Mouse (Mus musculus): ENCODE measurements around the gene Gm6592. TPM values are rescaled to one million over a fixed set of nuclear protein-coding genes. Genes with fewer than 3 reads are reported as not detected.
"Not testable (repeated sequence)": the region's sequence is repeated elsewhere in the genome, so short reads cannot be mapped to it uniquely, and the experiment has no call there.

Gm6592 gene
- total RNA-seq (2014; fragmentation: Nextera tagmentation): not detected in 2 replicates
- not detected in 2 replicates for total RNA-seq (2017)

DNA sequence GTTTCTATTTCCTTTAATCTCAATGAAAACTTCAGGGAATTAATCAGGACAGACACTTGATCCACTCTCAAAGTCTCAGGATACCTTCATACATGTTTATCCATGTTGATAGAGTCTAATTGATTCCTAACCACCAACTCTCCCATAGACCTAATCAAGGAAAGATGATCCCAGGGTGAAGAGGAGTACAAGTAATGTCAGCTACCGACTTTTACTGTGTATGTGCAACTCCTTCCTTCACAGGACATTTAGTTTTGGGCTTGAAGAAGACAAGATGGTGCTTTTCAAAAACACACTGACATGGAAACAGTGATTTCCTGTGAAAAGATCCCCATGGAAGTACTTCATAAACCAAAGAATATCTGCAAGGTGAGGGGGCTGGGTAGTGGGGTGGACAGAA lies at the start of gene Gm6592:
Gene Gm6592 (plus strand): TSS at position 301 of the 400 bp plus-strand sequence.
- ATAC-seq (replicated peaks; ENCODE audit: low FRiP score, low TSS enrichment, poor library complexity, severe bottlenecking): no peak

DNA sequence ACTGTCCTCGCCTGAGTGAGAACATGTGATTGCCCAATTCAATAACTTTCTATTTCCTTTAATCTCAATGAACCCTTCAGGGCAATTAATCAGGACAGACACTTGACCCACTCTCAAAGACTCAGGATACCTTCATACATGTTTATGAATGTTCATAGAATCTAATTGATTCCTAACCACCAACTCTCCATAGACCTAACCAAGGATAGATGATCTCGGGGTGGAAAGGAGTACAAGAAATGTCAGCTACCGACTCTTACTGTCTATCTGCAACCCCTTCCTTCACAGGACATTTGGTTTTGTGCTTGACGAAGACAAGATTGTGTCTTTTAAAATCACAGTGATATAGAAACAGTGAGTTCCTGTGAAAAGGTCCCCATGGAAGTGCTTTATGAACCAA lies 40.4 kb upstream of the Gm6592 start, which contains the start of gene Ssxb5:
Gene Ssxb5 (plus strand): TSS at position 301 of the 400 bp plus-strand sequence.
- ATAC-seq (replicated peaks; ENCODE audit: low FRiP score, low TSS enrichment, poor library complexity, severe bottlenecking): not testable (repeated sequence)

DNA sequence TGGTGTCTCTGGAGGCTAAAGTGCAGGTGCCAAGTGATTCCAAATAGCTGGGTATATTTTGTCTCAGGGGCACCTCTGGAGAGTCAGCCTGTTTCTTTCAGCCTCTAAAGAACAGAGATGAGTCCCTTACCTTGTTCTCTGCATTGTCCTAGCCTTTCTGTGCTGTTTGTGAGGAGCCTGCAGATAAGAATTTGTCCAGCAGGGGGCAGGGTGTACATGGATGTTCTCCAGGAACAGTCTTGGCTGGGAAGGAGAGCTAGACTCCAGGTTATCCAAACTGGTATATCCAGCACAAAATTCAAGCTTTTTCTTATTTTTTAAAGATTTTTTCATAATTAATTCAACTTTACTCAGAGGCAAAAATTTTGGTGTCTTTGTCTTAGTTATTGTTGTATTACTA lies 11.8 kb upstream of the Gm6592 start:
- ATAC-seq (replicated peaks; ENCODE audit: low FRiP score, low TSS enrichment, poor library complexity, severe bottlenecking): no peak

DNA sequence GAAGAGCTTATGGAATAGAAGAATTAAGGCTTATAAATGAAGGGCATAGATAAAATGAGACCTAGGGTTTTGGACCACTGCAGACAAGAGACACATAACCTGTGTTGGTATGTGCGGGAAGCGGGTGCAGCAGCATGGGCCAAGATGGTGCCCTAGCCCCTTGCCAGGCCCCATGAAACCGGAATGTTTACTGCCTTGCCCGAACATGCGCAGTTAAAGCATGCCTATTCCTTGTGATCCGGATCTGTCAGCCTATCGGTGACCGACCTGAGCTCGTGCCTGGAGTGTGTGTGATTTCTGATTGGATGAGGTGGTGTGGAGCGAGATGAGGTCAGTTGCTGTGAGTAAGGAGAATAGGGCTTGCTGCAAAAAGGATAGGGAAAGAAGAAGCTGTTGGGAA lies 8.7 kb downstream of the Gm6592 start:
- no peak for ATAC-seq (replicated peaks; ENCODE audit: low FRiP score, low TSS enrichment, poor library complexity, severe bottlenecking)

DNA sequence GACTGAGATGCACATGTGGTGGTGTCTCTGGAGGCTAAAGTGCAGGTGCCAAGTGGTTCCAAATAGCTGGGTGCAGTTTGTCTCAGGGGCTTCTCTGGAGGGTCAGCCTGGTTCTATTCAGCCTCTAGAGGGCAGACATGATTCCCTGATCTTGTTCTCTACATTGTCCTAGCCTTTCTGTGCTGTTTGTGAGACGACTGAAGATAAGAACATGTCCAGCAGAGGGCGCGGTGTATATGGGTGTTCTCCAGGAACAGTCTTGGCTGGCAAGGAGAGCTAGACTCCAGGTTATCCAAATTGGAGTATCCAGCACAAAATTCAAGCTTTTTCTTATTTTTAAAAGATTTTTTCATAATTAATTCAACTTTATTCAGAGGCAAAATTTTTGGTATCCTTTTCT lies 20.5 kb downstream of the Gm6592 start:
- not testable (repeated sequence) for ATAC-seq (replicated peaks; ENCODE audit: low FRiP score, low TSS enrichment, poor library complexity, severe bottlenecking)

DNA sequence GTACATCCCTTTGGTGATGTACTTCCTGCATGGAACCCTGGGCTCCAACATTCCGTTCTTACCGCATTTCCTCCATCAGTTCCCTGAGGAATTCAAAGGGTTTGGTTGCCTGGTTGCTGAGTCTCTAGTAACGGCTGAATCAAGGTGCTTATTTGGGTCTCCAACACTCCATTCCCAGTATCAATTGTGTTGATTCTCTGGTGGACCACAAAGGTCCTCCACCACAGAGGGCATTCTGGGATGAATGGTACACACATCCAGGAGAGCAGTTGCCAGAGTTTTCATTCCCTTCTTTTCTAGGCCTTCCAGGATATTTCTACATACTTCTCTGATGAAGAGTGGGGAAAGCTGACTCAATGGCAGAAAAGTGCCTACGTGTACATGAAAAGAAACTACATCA lies 30.2 kb downstream of the Gm6592 start, which contains the start of gene Gm5751:
Gene Gm5751 (plus strand): TSS at position 301 of the 400 bp plus-strand sequence.
- ATAC-seq (replicated peaks; ENCODE audit: low FRiP score, low TSS enrichment, poor library complexity, severe bottlenecking): not testable (repeated sequence)

DNA sequence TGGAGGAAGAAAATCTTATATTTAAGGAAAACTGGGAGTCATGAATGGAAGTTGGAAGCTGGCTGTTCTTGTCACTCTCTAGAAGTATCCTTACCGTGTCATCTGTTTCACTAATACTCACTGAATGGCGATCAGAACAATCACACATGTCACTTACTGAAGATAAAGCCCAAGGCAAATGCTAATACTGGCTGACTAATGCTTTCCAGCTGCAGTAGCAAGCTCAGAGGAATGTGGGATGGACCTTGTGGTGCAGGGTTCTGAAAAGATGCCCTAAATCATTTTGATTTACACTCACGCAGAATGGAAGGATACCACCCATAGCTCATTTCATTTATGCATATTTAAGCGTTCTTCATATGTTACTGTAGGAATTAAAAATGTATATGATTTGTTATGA lies 40.5 kb downstream of the Gm6592 start:
- ATAC-seq (replicated peaks; ENCODE audit: low FRiP score, low TSS enrichment, poor library complexity, severe bottlenecking): no peak

- no peak for ATAC-seq (replicated peaks; ENCODE audit: low FRiP score, low TSS enrichment, poor library complexity, severe bottlenecking)
Observed at GRCm38 (mm10) chrX:8891975-8892342, 48.2 kb downstream of the Gm6592 start.

- ATAC-seq (replicated peaks; ENCODE audit: low FRiP score, low TSS enrichment, poor library complexity, severe bottlenecking): peak; percentile 89
Observed at GRCm38 (mm10) chrX:8892343-8893155, 48.8 kb downstream of the Gm6592 start, which contains the start of gene B630019K06Rik. Gene B630019K06Rik (plus strand): TSS chrX:8892382.

GRCm38 (mm10) chrX:8893182-8893651 lies 49.4 kb downstream of the Gm6592 start:
- no peak for ATAC-seq (replicated peaks; ENCODE audit: low FRiP score, low TSS enrichment, poor library complexity, severe bottlenecking)

Other genes starting within 250 kb of the Gm6592 start
- not detected in 2 replicates for gene Ssxb8, start 153.2 kb upstream of the Gm6592 start, total RNA-seq (2014; fragmentation: Nextera tagmentation)
- gene Ssxb8, start 153.2 kb upstream of the Gm6592 start, total RNA-seq (2017): not detected in 2 replicates
- gene Ssx9, start 95.6 kb upstream of the Gm6592 start, total RNA-seq (2014; fragmentation: Nextera tagmentation): not detected in 2 replicates
- not detected in 2 replicates for gene Ssx9, start 95.6 kb upstream of the Gm6592 start, total RNA-seq (2017)
- gene Ssxb5, start 40.3 kb upstream of the Gm6592 start, total RNA-seq (2014; fragmentation: Nextera tagmentation): not detected in 2 replicates
- not detected in 2 replicates for gene Ssxb5, start 40.3 kb upstream of the Gm6592 start, total RNA-seq (2017)
- gene Gm5751, start 30.3 kb downstream of the Gm6592 start, total RNA-seq (2014; fragmentation: Nextera tagmentation): not detected in 2 replicates
- not detected in 2 replicates for gene Gm5751, start 30.3 kb downstream of the Gm6592 start, total RNA-seq (2017)
- 0.89 and 1.6 TPM in 2 replicates for gene B630019K06Rik, start 48.4 kb downstream of the Gm6592 start, total RNA-seq (2014; fragmentation: Nextera tagmentation)
- 0.46 TPM in 1 of 2 replicates, not detected in the other for gene B630019K06Rik, start 48.4 kb downstream of the Gm6592 start, total RNA-seq (2017)
- gene Fthl17b, start 119.0 kb downstream of the Gm6592 start, total RNA-seq (2014; fragmentation: Nextera tagmentation): not detected in 2 replicates
- not detected in 2 replicates for gene Fthl17b, start 119.0 kb downstream of the Gm6592 start, total RNA-seq (2017)
- gene Fthl17c, start 132.6 kb downstream of the Gm6592 start, total RNA-seq (2014; fragmentation: Nextera tagmentation): not detected in 2 replicates
- not detected in 2 replicates for gene Fthl17c, start 132.6 kb downstream of the Gm6592 start, total RNA-seq (2017)
- gene Fthl17d, start 142.8 kb downstream of the Gm6592 start, total RNA-seq (2014; fragmentation: Nextera tagmentation): not detected in 2 replicates
- gene Fthl17d, start 142.8 kb downstream of the Gm6592 start, total RNA-seq (2017): not detected in 2 replicates
- gene Fthl17e, start 189.5 kb downstream of the Gm6592 start, total RNA-seq (2014; fragmentation: Nextera tagmentation): not detected in 2 replicates
- gene Fthl17e, start 189.5 kb downstream of the Gm6592 start, total RNA-seq (2017): not detected in 2 replicates
- gene Fthl17f, start 219.0 kb downstream of the Gm6592 start, total RNA-seq (2014; fragmentation: Nextera tagmentation): not detected in 2 replicates
- gene Fthl17f, start 219.0 kb downstream of the Gm6592 start, total RNA-seq (2017): not detected in 2 replicates

All from megakaryocyte-erythroid progenitor cell, adult 5-6 weeks (primary cell).